Mouse (Mus musculus) erythroblast, embryonic 14.5 days (primary cell): Measurements from ENCODE around the gene Ccdc148.

ENCODE experiments used
- GATA1 ChIP-seq: IDR thresholded peaks from 2 replicates; pipeline ENCODE4 v1.6.1; 2012; ENCODE audit warnings: low read length, inconsistent platforms, mixed read lengths
- TAL1 ChIP-seq: IDR thresholded peaks from 3 replicates; pipeline ENCODE4 v1.6.1; 2012; ENCODE audit warnings: low read length, inconsistent platforms, mixed read lengths

GRCm38 (mm10) chr2:58912339-58912738, 248.1 kb downstream of the Ccdc148 start:
- TF ChIP-seq GATA1 (no peak), TAL1 (no peak)
